Mouse (Mus musculus) testis, adult 2 months (tissue): Measurements from ENCODE around the gene Cpne5. TPM values are rescaled to one million over a fixed set of nuclear protein-coding genes. Genes with fewer than 3 reads are reported as not detected.

ENCODE experiments used
- H3K27ac ChIP-seq: fragments of 200-500 bp; 2 replicates; pipeline ENCODE4 v1.5.1; 2012; ENCODE audit warnings: low read depth, low read length; ENCODE audit not compliant: control insufficient read depth, insufficient read depth
- H3K27me3 ChIP-seq: fragments of 200-500 bp; 2 replicates; pipeline ENCODE4 v1.6.1; 2012; ENCODE audit warnings: mild to moderate bottlenecking, low read length, moderate library complexity; ENCODE audit not compliant: control insufficient read depth, insufficient read depth
- H3K36me3 ChIP-seq: fragments of 200-500 bp; 2 replicates; pipeline ENCODE4 v1.6.1; 2012; ENCODE audit warnings: mild to moderate bottlenecking, low read length; ENCODE audit not compliant: control insufficient read depth, insufficient read depth
- H3K4me1 ChIP-seq: fragments of 200-500 bp; 2 replicates; pipeline ENCODE4 v1.6.1; 2012; ENCODE audit warnings: low read length; ENCODE audit not compliant: control insufficient read depth, insufficient read depth
- H3K4me3 ChIP-seq: fragments of 200-500 bp; 2 replicates; pipeline ENCODE4 v1.5.1; 2012; ENCODE audit warnings: low read depth, mild to moderate bottlenecking, low read length, moderate library complexity, mixed read lengths; ENCODE audit not compliant: control insufficient read depth
- CTCF ChIP-seq: fragments of 200-500 bp; IDR thresholded peaks from 2 replicates; pipeline ENCODE4 v1.5.1; 2012; ENCODE audit warnings: low read depth, mild to moderate bottlenecking, inconsistent platforms, low read length, moderate library complexity; ENCODE audit not compliant: control insufficient read depth, insufficient read depth, insufficient replicate concordance
- POLR2A ChIP-seq: fragments of 200-500 bp; IDR thresholded peaks from 2 replicates; pipeline ENCODE4 v1.6.1; 2012; ENCODE audit warnings: low read depth, mild to moderate bottlenecking, inconsistent platforms, low read length, moderate library complexity; ENCODE audit not compliant: control insufficient read depth
- polyA plus RNA-seq: library from polyadenylated mRNA; depleted of rRNA; stranded (reverse); fragments of >200 nt; gene quantifications from 2 replicates; pipeline ENCODE4 v1.2.3, GENCODE M21; 2012

Cpne5 gene
- polyA plus RNA-seq, 1 experiment: 49.1 TPM

- Histone ChIP-seq H3K4me1 (peaks cover 12% of the 10 kb centered on the region), H3K27ac (no peak overlapping the region), H3K4me3 (no peak overlapping the region), H3K27me3 (no peaks in the 10 kb centered on the region), H3K36me3 (no peaks in the 10 kb centered on the region)
- no peak for TF ChIP-seq POLR2A
- TF ChIP-seq CTCF: no peak
These were observed 73.4 kb downstream of the Cpne5 start for GRCm38 (mm10) chr17:29164469-29165111.

GRCm38 (mm10) chr17:29162334-29162733, 75.6 kb downstream of the Cpne5 start:
- H3K4me1 ChIP-seq: peaks cover 15% of the 10 kb centered on the region
- no peaks in the 10 kb centered on the region for H3K36me3 ChIP-seq
- no peaks in the 10 kb centered on the region for H3K27me3 ChIP-seq
- TF ChIP-seq CTCF (no peak), POLR2A (0 out of 2 replicates have a peak, but pooled peaks have one; percentile 15)
- H3K4me3 ChIP-seq: no peak overlapping the region
- no peak overlapping the region for H3K27ac ChIP-seq

GRCm38 (mm10) chr17:29159743-29160455, 78.1 kb downstream of the Cpne5 start:
- TF ChIP-seq CTCF (no peak), POLR2A (no peak)
- no peak overlapping the region for H3K4me3 ChIP-seq
- no peaks in the 10 kb centered on the region for H3K27me3 ChIP-seq
- no peaks in the 10 kb centered on the region for H3K36me3 ChIP-seq
- no peak overlapping the region for H3K27ac ChIP-seq
- H3K4me1 ChIP-seq: peaks cover 17% of the 10 kb centered on the region

GRCm38 (mm10) chr17:29159320-29159719, 78.6 kb downstream of the Cpne5 start:
- H3K27me3 ChIP-seq: no peaks in the 10 kb centered on the region
- TF ChIP-seq POLR2A (no peak), CTCF (no peak)
- no peaks in the 10 kb centered on the region for H3K36me3 ChIP-seq

GRCm38 (mm10) chr17:29158899-29159298, 79.1 kb downstream of the Cpne5 start:
- TF ChIP-seq CTCF (no peak), POLR2A (no peak)
- H3K4me1 ChIP-seq: peaks cover 17% of the 10 kb centered on the region
- H3K27me3 ChIP-seq: no peaks in the 10 kb centered on the region
- no peak overlapping the region for H3K27ac ChIP-seq
- no peaks in the 10 kb centered on the region for H3K36me3 ChIP-seq
- no peak overlapping the region for H3K4me3 ChIP-seq

More at GRCm38 (mm10) chr17:29159320-29159719, 78.6 kb downstream of the Cpne5 start:
- Histone ChIP-seq H3K27ac (no peak overlapping the region), H3K4me3 (no peak overlapping the region), H3K4me1 (peaks cover 17% of the 10 kb centered on the region)

- no peaks in the 10 kb centered on the region for H3K27me3 ChIP-seq
- H3K27ac ChIP-seq: no peak overlapping the region
- H3K4me1 ChIP-seq: peaks cover 17% of the 10 kb centered on the region
- H3K4me3 ChIP-seq: peak overlapping the region; percentile 79
- H3K36me3 ChIP-seq: no peaks in the 10 kb centered on the region
- no peak for TF ChIP-seq CTCF
- no peak for TF ChIP-seq POLR2A
These were observed 81.1 kb downstream of the Cpne5 start for GRCm38 (mm10) chr17:29156866-29157265.

GRCm38 (mm10) chr17:29156396-29156795, 81.6 kb downstream of the Cpne5 start:
- Histone ChIP-seq H3K4me1 (peaks cover 17% of the 10 kb centered on the region), H3K36me3 (no peaks in the 10 kb centered on the region), H3K27me3 (no peaks in the 10 kb centered on the region), H3K4me3 (peak overlapping the region; percentile 79), H3K27ac (no peak overlapping the region)
- no peak for TF ChIP-seq CTCF
- TF ChIP-seq POLR2A: peak; percentile 67; the same call in 1 of the 2 replicates
